Mouse (Mus musculus) myocyte (in vitro differentiated cells): ENCODE results near the gene Phkg1.
"Not testable (repeated sequence)": the region's sequence is repeated elsewhere in the genome, so short reads cannot be mapped to it uniquely, and the experiment has no call there.

Experiments used
- E2F4 ChIP-seq: IDR thresholded peaks from one replicate; pipeline ENCODE4 v1.6.1; 2011; ENCODE audit warnings: mild to moderate bottlenecking, control low read depth, moderate library complexity; ENCODE audit not compliant: insufficient read depth
- MAX ChIP-seq: IDR thresholded peaks from one replicate; pipeline ENCODE4 v1.6.1; 2011; ENCODE audit warnings: low read depth, mild to moderate bottlenecking, control low read depth
- MYOD1 ChIP-seq, 3 experiments: IDR thresholded peaks; one replicate each; pipeline ENCODE4 v1.6.1; 2011; ENCODE audit warnings: control low read depth in 2 of 3, low read depth in 2 of 3, mild to moderate bottlenecking in 2 of 3, moderate library complexity in 1 of 3; ENCODE audit not compliant: insufficient read length in 2 of 3, control insufficient read depth in 1 of 3
- MYOG ChIP-seq, 3 experiments: IDR thresholded peaks; one replicate each; pipeline ENCODE4 v1.6.1; 2011; ENCODE audit warnings: control low read depth in 2 of 3, low read depth in 2 of 3, mild to moderate bottlenecking in 2 of 3; ENCODE audit not compliant: insufficient read length in 2 of 3, control insufficient read depth in 1 of 3, insufficient read depth in 1 of 3
- POLR2A ChIP-seq: IDR thresholded peaks from one replicate; pipeline ENCODE4 v1.6.1; 2011; ENCODE audit warnings: low read depth, mild to moderate bottlenecking, control low read depth, moderate library complexity; ENCODE audit not compliant: insufficient read length
- TCF12 ChIP-seq: IDR thresholded peaks from one replicate; pipeline ENCODE4 v1.6.1; 2011; ENCODE audit warnings: mild to moderate bottlenecking, control low read depth; ENCODE audit not compliant: poor library complexity, insufficient read depth, severe bottlenecking
- TCF3 ChIP-seq: IDR thresholded peaks from one replicate; pipeline ENCODE4 v1.6.1; 2011; ENCODE audit warnings: low read depth, control low read depth; ENCODE audit not compliant: insufficient read length
- USF1 ChIP-seq: IDR thresholded peaks from one replicate; pipeline ENCODE4 v1.6.1; 2011; ENCODE audit warnings: low read depth, mild to moderate bottlenecking, control low read depth, moderate library complexity

DNA sequence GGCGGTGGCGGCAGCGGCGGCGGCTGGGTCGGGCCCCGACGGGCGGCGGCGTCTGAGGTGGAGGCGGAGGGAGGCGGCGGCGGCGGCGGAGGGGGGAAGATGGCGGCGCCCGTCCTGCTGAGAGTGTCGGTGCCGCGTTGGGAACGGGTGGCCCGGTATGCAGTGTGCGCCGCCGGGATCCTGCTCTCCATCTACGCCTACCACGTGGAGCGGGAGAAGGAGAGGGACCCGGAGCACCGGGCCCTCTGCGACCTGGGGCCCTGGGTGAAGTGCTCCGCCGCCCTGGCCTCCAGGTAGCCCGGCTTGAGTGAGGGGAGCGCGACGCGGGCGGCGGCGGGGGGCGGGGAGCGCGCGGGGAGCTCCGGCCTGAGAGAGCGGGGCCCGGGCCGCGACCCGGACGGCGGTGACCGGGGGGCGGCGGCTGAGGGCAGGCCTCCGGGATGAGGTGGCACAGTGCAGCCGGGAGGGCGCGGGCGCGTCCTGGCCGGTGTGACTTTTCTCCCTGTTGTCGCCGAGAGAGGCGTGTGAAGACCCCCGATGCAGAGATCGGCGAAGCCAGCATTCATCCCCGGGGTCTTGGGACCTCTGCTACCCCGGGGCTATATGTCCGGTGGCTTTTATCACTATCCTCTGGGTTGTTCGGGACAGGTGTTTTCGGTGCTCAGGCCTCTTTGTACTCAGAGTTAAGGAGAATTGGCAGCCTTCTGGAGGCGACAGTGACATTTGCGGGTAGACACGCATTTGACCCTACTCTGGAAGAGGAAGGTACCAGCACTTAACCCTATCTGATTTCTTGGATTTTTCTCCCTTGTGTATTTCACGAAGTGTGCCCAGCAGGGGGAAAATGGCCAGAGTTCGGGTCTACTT lies 44.0 kb upstream of the Phkg1 start:
- not testable (repeated sequence) for TF ChIP-seq USF1; MYOD1 (IDR thresholded peaks at IDR 0.05; ENCODE audit: control insufficient read depth in 1 of 3, insufficient read length in 2 of 3, low read depth in 2 of 3); POLR2A; MYOG (IDR thresholded peaks at IDR 0.05; ENCODE audit: control insufficient read depth in 1 of 3, insufficient read depth in 1 of 3, insufficient read length in 2 of 3, low read depth in 2 of 3); MAX; TCF3; E2F4; TCF12
